Mouse (Mus musculus) limb, embryonic 12.5 days (tissue): ENCODE results near the gene Perm1. TPM values are rescaled to one million over a fixed set of nuclear protein-coding genes. Genes with fewer than 3 reads are reported as not detected.

Experiments
- ATAC-seq: fragments of 200-750 bp; cut with Nextera tagmentation; 2 replicates; pipeline ENCODE4 v1.8.0; 2017; ENCODE audit warnings: low read depth, moderate TSS enrichment; ENCODE audit not compliant: insufficient number of reproducible peaks, insufficient read depth, low FRiP score, low TSS enrichment
- H3K27ac ChIP-seq: fragments of 300-500 bp; sonication (generic); 2 replicates; pipeline ENCODE4 v1.5.1; 2016; ENCODE audit warnings: mild to moderate bottlenecking, moderate library complexity
- H3K27me3 ChIP-seq: fragments of 300-500 bp; sonication (generic); 2 replicates; pipeline ENCODE4 v1.6.1; 2016; ENCODE audit warnings: mild to moderate bottlenecking, moderate library complexity
- H3K36me3 ChIP-seq: fragments of 300-500 bp; sonication (generic); 2 replicates; pipeline ENCODE4 v1.6.1; 2016; ENCODE audit warnings: mild to moderate bottlenecking, moderate library complexity
- H3K4me1 ChIP-seq: fragments of 300-500 bp; sonication (generic); replicated peaks from 2 replicates; pipeline ENCODE4 v1.6.1; 2016
- H3K4me2 ChIP-seq: fragments of 300-500 bp; sonication (generic); 2 replicates; pipeline ENCODE4 v1.6.1; 2016; ENCODE audit warnings: mild to moderate bottlenecking, moderate library complexity
- H3K4me3 ChIP-seq: fragments of 300-500 bp; sonication (generic); replicated peaks from 2 replicates; pipeline ENCODE4 v1.5.1; 2016; ENCODE audit warnings: mild to moderate bottlenecking
- H3K9ac ChIP-seq: fragments of 300-500 bp; sonication (generic); replicated peaks from 2 replicates; pipeline ENCODE4 v1.6.1; 2016; ENCODE audit warnings: mild to moderate bottlenecking, moderate library complexity
- H3K9me3 ChIP-seq: fragments of 300-500 bp; sonication (generic); 2 replicates; pipeline ENCODE4 v1.6.1; 2016; ENCODE audit warnings: mild to moderate bottlenecking, moderate library complexity
- WGBS: fragments of 180-500 bp; shearing (Covaris S2); methylation state at CpG from one replicate; pipeline ENCODE4 v1.1.7; 2016; 5-methylcytosine and 5-hydroxymethylcytosine counted together
- polyA plus RNA-seq: library from polyadenylated mRNA; unstranded; fragments of >200 nt; fragmentation: Nextera tagmentation; extraction: Ambion mirVana; gene quantifications from 2 replicates; pipeline ENCODE4 v1.2.1, GENCODE M21; 2016

The Perm1 gene
- polyA plus RNA-seq = 0.45 and 0.66 TPM in 2 replicates

DNA sequence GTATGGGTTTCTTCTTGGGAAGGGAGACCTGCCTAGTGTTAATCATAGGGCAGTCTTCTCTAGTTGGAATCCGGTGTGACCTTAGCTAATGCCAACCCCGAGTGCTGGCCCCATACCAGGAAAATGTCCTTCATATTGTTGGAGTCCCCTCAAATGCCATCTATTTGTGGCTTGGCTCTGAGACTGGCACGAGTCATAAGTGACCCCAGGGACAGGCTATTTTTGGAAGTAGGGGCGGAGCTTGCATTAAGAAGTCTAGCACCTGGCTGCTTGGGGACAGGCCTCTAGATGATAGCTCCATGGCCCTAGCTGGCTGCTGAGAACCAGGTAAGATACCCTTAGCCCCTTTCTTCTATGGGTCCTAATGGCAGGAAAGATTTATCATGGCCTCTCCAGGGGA is at the start of gene Perm1:
Gene Perm1 (plus strand): TSS at position 220 of the 400 bp plus-strand sequence.
- Histone ChIP-seq H3K27me3 (no peaks in the 10 kb centered on the region), H3K9ac (no peak within 1 kb of the TSS), H3K4me2 (no peak within 1 kb of the TSS), H3K36me3 (no peaks in the 10 kb centered on the region), H3K27ac (no peak within 1 kb of the TSS), H3K4me1 (no peaks in the 10 kb centered on the region), H3K9me3 (no peaks in the 10 kb centered on the region), H3K4me3 (no peak within 1 kb of the TSS)
- 77% methylated on average over 4 of the region's 4 CpGs for WGBS
- ATAC-seq = no peak

DNA sequence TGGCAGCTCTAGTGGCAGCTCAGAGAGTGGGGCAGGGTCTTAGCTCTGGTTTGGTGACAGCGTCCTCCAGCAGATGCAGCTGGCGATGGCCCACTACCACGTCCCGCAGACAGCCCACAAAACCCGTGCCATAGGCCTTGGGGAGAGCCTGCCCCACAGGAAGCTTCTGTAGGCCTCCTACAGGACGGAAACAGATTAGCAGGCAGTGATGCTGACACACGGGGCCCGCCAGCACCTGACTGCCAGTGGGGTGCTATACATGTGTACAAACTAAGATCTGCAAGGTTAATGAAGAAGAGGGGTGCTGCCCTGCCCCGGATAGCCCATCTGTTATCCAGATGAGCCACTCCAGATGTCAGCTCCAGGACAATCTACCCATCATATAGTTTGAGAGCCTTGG is 49.2 kb upstream of the Perm1 start:
- WGBS = 91% methylated on average over 9 of the region's 9 CpGs

DNA sequence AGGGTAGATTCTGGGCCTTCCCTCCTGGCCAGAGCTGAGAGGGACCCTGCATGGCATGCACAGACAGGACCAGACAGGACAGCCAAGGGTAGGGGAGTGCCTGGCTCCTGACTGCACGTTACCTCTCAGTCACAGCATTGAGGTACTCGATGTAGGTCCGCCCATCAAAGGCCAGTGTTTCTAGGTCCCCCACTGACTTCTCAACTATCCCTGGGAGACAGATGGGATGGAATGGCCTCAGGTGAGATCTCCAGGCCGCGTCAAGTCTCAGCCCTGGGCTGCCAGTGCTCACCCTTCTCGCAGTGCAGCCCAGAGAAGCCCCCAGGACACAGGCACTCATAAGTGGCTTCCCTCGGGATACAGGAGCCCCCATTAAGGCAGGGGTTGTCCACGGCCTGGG is 47.1 kb upstream of the Perm1 start:
- Histone ChIP-seq H3K9ac (no peak overlapping the region), H3K4me3 (no peak overlapping the region), H3K4me2 (no peak overlapping the region), H3K36me3 (peaks cover 100% of the 10 kb centered on the region), H3K9me3 (no peaks in the 10 kb centered on the region), H3K27me3 (no peaks in the 10 kb centered on the region), H3K4me1 (no peaks in the 10 kb centered on the region), H3K27ac (no peak overlapping the region)
- ATAC-seq = no peak
- WGBS = 91% methylated on average over 8 of the region's 8 CpGs

More for the DNA sequence above, 49.2 kb upstream of the Perm1 start:
- Histone ChIP-seq H3K4me2 (no peak overlapping the region), H3K4me3 (no peak overlapping the region), H3K36me3 (peaks cover 93% of the 10 kb centered on the region), H3K9me3 (peaks cover 13% of the 10 kb centered on the region), H3K27ac (no peak overlapping the region), H3K9ac (no peak overlapping the region), H3K4me1 (no peaks in the 10 kb centered on the region), H3K27me3 (no peaks in the 10 kb centered on the region)
- ATAC-seq = no peak

DNA sequence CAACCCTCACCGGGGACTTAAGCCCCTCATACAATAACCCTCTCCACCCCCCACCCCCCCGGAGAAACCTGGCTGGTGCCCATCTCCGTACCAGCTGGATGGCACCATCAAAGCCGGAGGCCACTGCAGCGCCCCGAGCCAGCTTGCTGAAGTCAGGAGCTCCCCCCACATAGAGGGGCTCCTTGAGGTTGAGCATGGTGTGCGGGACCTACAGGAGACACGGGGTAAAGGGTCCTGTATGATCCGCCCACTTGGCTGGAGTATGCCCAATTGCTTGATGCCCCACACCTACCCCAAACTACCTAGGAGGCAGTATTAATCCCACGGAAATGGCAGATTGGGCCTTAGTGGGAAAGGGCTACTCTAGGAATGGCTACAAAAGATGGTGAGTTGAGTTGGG is 46.5 kb upstream of the Perm1 start:
- H3K9ac ChIP-seq = no peak overlapping the region
- H3K4me3 ChIP-seq = no peak overlapping the region
- no peaks in the 10 kb centered on the region for H3K27me3 ChIP-seq
- no peaks in the 10 kb centered on the region for H3K4me1 ChIP-seq
- no peaks in the 10 kb centered on the region for H3K9me3 ChIP-seq
- no peak for ATAC-seq
- H3K27ac ChIP-seq = no peak overlapping the region
- H3K4me2 ChIP-seq = no peak overlapping the region
- WGBS = 95% methylated on average over 10 of the region's 10 CpGs
- peaks cover 100% of the 10 kb centered on the region for H3K36me3 ChIP-seq

DNA sequence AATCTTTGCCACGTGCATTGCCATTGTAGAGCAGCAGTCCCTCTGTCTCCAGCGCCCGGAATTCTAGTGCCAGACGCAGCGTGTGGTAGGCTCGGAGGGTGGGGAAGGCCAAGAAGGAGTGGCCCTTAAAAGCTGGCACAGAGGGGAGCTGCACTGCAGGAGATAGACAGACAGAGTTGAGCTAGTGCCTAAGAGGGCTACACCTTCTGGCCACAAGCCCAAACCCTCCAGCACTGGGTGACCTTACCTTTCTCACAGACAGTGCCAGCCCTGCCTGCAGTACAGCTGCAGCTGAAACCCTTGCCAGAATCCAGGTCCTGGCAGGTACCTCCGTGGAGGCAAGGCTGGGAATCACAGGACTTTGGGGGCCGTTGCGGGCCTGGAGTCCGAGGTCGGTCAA is 43.8 kb upstream of the Perm1 start:
- H3K9me3 ChIP-seq = no peaks in the 10 kb centered on the region
- H3K4me3 ChIP-seq = no peak overlapping the region
- 97% methylated on average over 11 of the region's 11 CpGs for WGBS
- H3K4me2 ChIP-seq = no peak overlapping the region
- H3K9ac ChIP-seq = no peak overlapping the region
- ATAC-seq = no peak
- no peak overlapping the region for H3K27ac ChIP-seq
- no peaks in the 10 kb centered on the region for H3K27me3 ChIP-seq
- H3K4me1 ChIP-seq = no peaks in the 10 kb centered on the region
- H3K36me3 ChIP-seq = peaks cover 100% of the 10 kb centered on the region

DNA sequence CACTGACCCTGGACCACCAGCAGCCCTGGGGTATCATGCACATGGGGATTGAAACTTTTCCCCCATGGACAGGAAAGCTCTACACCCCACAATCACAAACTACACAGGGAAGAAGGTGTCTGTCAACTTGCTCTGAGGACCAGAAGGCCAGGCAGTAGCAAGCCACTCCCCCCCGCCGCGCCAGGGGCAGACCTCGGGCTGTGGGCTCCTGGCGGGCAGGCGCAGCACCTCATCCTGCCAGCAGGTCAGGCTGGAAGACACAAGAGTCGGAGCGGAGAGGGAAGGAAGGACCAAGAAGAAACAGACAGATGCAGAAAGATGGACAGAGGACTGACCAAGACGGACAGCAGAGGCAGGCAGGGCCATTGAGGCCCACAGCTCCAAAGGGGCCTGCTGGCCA is 38.0 kb upstream of the Perm1 start:
- no peak overlapping the region for H3K4me2 ChIP-seq
- H3K4me1 ChIP-seq = no peaks in the 10 kb centered on the region
- H3K4me3 ChIP-seq = no peak overlapping the region
- no peak for ATAC-seq
- no peak overlapping the region for H3K9ac ChIP-seq
- peaks cover 100% of the 10 kb centered on the region for H3K36me3 ChIP-seq
- no peaks in the 10 kb centered on the region for H3K27me3 ChIP-seq
- 88% methylated on average over 9 of the region's 9 CpGs for WGBS
- no peak overlapping the region for H3K27ac ChIP-seq
- no peaks in the 10 kb centered on the region for H3K9me3 ChIP-seq

DNA sequence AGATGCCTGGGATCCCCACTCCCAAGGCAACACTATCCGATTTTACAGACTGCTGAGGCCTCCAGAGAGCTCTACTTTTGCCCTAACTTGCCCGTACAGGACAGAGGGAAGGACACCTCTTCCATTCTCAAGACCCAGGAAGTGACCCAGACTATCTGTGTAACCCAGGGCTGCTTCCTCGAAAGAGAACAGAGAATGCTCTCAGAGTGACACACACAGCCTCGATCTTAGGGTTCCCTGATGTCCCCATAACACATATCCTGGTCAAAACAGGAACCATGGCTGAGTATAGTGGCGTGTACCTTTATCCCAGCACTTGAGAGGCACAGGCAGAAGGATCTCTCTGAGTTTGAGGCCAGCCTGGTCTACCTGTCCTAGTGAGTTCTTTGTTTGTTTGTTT is 31.9 kb upstream of the Perm1 start:
- Histone ChIP-seq H3K4me2 (no peak overlapping the region), H3K27me3 (no peaks in the 10 kb centered on the region), H3K9ac (no peak overlapping the region), H3K4me1 (peaks cover 34% of the 10 kb centered on the region), H3K4me3 (no peak overlapping the region), H3K9me3 (no peaks in the 10 kb centered on the region), H3K36me3 (peaks cover 87% of the 10 kb centered on the region), H3K27ac (no peak overlapping the region)
- 87% methylated on average over 5 of the region's 5 CpGs for WGBS
- no peak for ATAC-seq

DNA sequence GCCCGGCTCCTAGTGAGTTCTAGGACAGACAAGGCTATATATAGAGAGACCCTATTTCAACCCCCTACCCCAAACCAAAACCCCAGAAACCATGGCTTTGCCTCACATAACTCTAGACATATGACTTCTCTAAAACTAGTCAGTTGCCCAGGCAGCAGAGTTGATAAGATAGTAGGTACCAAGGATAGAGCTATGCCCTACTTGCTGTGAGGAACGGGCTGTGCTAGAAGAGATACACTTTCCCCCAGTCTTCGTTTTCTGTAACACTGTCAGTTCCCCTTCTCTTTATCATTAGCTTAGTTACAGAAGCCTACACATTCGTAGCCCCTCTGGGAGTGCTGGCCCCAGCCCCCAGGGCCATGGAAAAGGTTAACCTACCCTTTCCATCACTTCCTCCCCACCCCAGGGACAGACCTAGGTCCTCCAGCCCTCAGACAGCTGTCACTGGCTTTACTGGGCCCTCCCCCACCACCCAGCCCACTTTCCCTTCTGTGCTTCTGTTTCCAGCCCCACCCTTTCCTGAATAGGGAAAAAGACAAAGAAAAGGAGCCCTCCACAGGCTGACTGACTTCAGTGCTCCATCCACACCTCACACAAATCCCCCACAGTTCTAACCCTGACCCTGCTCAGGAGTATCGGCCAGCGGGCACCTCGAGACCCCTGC is 31.2 kb upstream of the Perm1 start:
- Histone ChIP-seq H3K9me3 (no peaks in the 10 kb centered on the region), H3K4me1 (peaks cover 41% of the 10 kb centered on the region), H3K4me3 (no peak overlapping the region), H3K4me2 (no peak overlapping the region), H3K36me3 (peaks cover 82% of the 10 kb centered on the region), H3K9ac (no peak overlapping the region), H3K27ac (no peak overlapping the region), H3K27me3 (no peaks in the 10 kb centered on the region)
- 87% methylated on average over 7 of the region's 7 CpGs for WGBS
- no peak for ATAC-seq

DNA sequence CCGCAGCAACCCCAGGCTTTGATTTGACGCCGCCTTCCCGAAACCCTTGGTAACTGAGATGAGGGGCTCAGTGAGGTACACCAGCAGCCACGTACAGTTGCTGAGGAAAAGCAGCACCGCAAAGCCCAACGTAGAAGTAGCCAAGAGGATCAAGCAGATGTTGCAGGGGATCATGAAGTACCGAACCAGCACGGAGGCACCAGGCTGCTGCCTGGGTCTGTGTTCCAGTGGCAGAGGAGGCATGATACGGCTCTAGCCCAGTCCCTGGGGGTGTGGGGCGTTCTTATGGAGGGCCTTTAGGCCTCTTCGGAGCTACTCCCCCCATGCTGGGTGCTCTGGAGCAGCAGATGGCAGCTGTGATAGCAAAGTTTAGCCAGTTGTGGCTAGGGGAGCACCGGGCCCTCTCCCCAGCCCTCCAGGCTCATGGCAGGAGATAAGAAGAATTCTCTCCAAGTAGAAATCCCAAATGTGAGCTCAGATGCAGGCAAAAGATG is 30.2 kb upstream of the Perm1 start:
- Histone ChIP-seq H3K9me3 (no peaks in the 10 kb centered on the region), H3K4me1 (peaks cover 51% of the 10 kb centered on the region), H3K27ac (no peak overlapping the region), H3K9ac (peak overlapping the region; percentile 60), H3K4me2 (peak overlapping the region; percentile 55), H3K27me3 (no peaks in the 10 kb centered on the region), H3K36me3 (peaks cover 82% of the 10 kb centered on the region), H3K4me3 (peak overlapping the region; percentile 32)
- ATAC-seq = no peak
- WGBS = 84% methylated on average over 13 of the region's 13 CpGs

DNA sequence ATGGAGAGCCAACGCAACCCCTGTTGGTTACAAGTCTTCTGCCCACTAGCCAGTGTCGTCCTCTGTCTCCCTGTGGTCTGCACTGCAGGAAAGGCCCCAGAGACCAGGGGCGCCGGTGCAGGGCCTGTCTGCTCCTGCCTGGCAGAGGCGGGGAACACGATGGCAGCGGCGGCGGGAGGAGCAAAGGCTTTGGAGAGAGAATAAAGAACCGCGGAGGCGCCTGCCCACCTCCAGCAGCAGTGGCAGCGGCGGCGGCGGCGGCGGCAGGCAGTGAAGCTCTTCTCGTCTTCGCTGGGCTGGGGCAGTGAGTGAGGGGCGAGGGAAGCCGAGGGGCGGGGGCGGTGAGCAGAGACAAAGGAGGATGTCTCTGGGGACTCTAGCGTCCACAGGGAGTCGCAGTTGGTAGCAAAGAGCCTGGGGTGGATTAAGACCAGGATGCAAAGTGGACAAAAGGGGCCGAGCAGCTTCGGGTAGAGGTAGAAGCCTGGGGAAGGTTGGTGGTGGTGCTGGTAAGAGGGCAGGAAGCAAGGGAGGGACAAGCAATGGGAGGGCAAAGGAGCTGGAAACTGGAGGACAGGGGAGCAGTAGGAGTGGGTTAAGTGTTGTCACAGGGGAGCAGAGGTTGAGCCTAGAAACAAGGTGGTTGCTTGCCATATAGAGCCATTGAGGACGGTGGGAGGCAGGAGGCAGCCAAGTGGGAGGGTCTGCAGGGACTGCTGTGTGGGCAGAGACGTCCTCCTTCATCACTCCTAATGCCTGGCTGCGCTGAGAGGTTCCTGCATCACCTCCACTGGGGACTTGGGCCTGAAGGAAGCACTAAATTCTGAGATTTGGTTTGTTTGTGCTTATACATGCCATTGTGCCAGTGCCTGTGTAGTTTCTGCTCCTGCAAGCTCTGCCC is 29.5 kb upstream of the Perm1 start:
- 13% methylated on average over 31 of the region's 31 CpGs for WGBS
- Histone ChIP-seq H3K9ac (peak overlapping the region; percentile 60), H3K27me3 (no peaks in the 10 kb centered on the region), H3K27ac (peak overlapping the region; percentile 50; the same call in 1 of the 2 replicates), H3K4me3 (peak overlapping the region; percentile 32), H3K4me1 (peaks cover 57% of the 10 kb centered on the region), H3K36me3 (peaks cover 82% of the 10 kb centered on the region), H3K9me3 (no peaks in the 10 kb centered on the region), H3K4me2 (peak overlapping the region; percentile 55)
- no peak for ATAC-seq

DNA sequence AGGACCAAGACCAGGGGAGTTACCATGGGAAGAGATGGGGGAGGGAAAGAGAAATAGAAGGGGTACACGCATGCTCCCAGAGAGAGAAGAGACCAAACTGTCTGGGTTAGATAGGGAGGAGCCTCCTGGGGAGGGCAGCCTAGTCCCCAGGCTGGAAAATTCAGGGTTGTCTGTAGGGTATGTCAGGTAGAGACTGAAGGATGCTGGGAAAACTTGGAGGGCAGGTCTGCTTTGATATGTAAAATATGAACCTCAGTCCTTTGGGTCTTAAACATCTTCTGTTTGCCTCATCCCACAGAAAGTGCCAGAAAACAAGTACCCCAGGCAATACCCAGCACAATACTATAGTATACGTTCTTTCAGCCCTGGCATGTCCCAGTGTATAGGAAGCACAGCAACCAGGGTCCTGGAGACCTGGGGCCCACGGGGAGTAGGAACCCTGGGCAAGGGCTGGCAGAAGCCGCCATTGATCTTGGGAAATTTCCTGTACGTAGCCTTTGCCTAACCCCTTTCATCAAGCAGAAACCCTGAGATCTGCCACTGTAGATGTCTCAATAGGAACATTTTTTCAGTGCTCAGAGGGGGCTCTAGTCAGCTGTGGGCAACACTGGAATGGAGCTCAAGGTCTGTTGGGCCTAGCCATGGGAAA is 27.4 kb upstream of the Perm1 start:
- no peak overlapping the region; the same call in 1 of the 2 replicates for H3K9ac ChIP-seq

More for the DNA sequence above, 27.4 kb upstream of the Perm1 start:
- no peaks in the 10 kb centered on the region for H3K27me3 ChIP-seq
- no peak overlapping the region for H3K4me3 ChIP-seq
- H3K27ac ChIP-seq = peak overlapping the region; percentile 80
- H3K36me3 ChIP-seq = peaks cover 82% of the 10 kb centered on the region
- peak overlapping the region; percentile 35 for H3K4me2 ChIP-seq
- H3K4me1 ChIP-seq = peaks cover 73% of the 10 kb centered on the region
- 68% methylated on average over 5 of the region's 5 CpGs for WGBS
- ATAC-seq = no peak; the same call in 1 of the 2 replicates
- H3K9me3 ChIP-seq = no peaks in the 10 kb centered on the region
